Mouse (Mus musculus) WW6 (cell line): Measurements from ENCODE around the gene Bzw1.
"Not testable (repeated sequence)": the region's sequence is repeated elsewhere in the genome, so short reads cannot be mapped to it uniquely, and the experiment has no call there.

Source experiments
- DNase-seq: peaks from one replicate; pipeline ENCODE4 v3.0.0-alpha.2; 2013; ENCODE audit warnings: low read depth, low spot score

Bzw1 gene

GRCm38 (mm10) chr1:58392652-58393283 is at the start of gene Bzw1:
TSS of gene Bzw1 (plus strand) at chr1:58392898.
- DNase-seq = peak; percentile 81

GRCm38 (mm10) chr1:58343861-58344260 is 48.8 kb upstream of the Bzw1 start:
- no peak for DNase-seq

- no peak for DNase-seq
Observed at GRCm38 (mm10) chr1:58344570-58344969, 48.1 kb upstream of the Bzw1 start.

- DNase-seq = no peak
Observed at GRCm38 (mm10) chr1:58346159-58346558, 46.5 kb upstream of the Bzw1 start.

GRCm38 (mm10) chr1:58348712-58349111 is 44.0 kb upstream of the Bzw1 start:
- DNase-seq = no peak

- no peak for DNase-seq
Observed at GRCm38 (mm10) chr1:58353238-58353893, 39.3 kb upstream of the Bzw1 start.

GRCm38 (mm10) chr1:58358958-58359901 is 33.5 kb upstream of the Bzw1 start:
- no peak for DNase-seq

- no peak for DNase-seq
Observed at GRCm38 (mm10) chr1:58362296-58362695, 30.4 kb upstream of the Bzw1 start.

GRCm38 (mm10) chr1:58364551-58364950 is 28.1 kb upstream of the Bzw1 start:
- no peak for DNase-seq

GRCm38 (mm10) chr1:58365829-58366228 is 26.9 kb upstream of the Bzw1 start:
- no peak for DNase-seq

GRCm38 (mm10) chr1:58366737-58367471 is 25.8 kb upstream of the Bzw1 start:
- DNase-seq = no peak

GRCm38 (mm10) chr1:58369716-58370115 is 23.0 kb upstream of the Bzw1 start:
- no peak for DNase-seq

GRCm38 (mm10) chr1:58374266-58374665 is 18.4 kb upstream of the Bzw1 start:
- DNase-seq = not testable (repeated sequence)

- no peak for DNase-seq
Observed at GRCm38 (mm10) chr1:58375574-58376147, 17.0 kb upstream of the Bzw1 start.

- DNase-seq = no peak
Observed at GRCm38 (mm10) chr1:58382586-58383281, 10.0 kb upstream of the Bzw1 start.

- DNase-seq = no peak
Observed at GRCm38 (mm10) chr1:58391421-58392267, 1.1 kb upstream of the Bzw1 start.

- no peak for DNase-seq
Observed at GRCm38 (mm10) chr1:58392268-58392651, 438 bp upstream of the Bzw1 start.

- DNase-seq = no peak
Observed at GRCm38 (mm10) chr1:58393284-58394195, 842 bp downstream of the Bzw1 start.

- no peak for DNase-seq
Observed at GRCm38 (mm10) chr1:58395341-58395740, 2.6 kb downstream of the Bzw1 start.
